Mouse (Mus musculus) 3T3-L1 (cell line): ENCODE measurements around the gene Fgfr4.

Experiments
- DNase-seq: peaks from one replicate; pipeline ENCODE4 v3.0.0-alpha.2; 2015; ENCODE audit warnings: low read depth, low spot score

Gene Fgfr4

GRCm38 (mm10) chr13:55209649-55210192 lies 57.3 kb downstream of the Fgfr4 start, which contains the start of gene Nsd1:
Nsd1 (plus strand) TSS chr13:55209782.
- DNase-seq: no peak

- no peak for DNase-seq
Observed at GRCm38 (mm10) chr13:55210193-55210970, 57.9 kb downstream of the Fgfr4 start.

- no peak for DNase-seq
Observed at GRCm38 (mm10) chr13:55210971-55211220, 58.5 kb downstream of the Fgfr4 start.

DNA sequence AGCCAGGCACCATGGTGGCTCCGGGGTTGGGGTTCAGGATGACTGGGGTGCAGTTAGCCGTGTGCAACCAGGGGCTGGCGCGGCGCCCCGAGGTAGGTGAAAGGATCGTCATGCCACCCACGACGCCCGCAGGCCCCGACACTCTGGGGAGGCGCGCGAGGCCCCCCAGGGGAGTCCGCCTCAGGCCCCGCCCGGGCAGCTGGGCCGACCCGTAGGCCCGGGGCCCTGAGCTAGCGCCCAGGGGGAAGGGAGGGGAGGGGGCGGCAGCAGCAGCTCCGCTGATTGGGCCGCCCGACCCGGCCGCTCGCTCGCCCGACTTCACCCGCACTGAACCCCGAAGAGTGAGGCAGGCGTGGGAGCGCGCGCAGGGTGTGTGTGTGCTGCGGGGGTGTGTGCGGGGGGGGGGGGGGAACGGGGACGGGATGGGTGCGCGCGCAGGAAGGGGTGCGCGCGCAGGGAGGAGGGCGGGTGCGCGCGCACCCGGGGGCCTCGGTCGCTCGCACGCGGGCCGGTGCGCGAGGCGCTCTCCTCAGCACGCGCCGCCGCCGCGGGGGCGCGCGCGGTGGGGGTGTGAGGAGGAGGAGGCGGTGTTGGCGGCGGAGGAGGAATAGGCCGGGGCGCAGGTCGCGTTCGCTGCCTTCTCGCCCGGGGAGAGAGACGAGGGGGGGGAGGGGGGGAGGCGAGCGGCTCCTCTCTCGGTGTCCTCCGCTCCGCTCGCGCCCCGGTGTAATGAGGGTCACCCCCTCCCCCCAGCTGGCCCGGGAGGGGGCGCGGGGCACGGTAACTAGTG lies 59.0 kb downstream of the Fgfr4 start:
- DNase-seq: no peak

DNA sequence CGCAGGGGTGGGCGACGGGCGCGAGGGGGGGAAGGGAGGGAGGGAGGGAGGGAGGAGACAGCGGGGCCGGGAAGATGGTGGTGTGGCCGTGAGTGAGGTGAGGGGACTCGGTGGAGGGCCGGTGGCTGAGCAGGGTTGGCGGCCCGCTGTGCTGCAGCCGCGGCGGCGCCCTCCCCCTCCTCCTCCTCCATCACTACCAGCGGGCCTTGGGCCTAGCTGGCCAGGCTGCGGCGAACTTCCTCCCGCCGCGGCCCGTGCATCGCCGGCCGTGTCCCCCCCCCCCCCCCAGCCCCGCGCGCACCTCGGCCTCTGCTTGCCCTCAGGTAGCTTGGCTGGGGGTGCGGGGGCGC lies 59.5 kb downstream of the Fgfr4 start:
- peak; percentile 33 for DNase-seq

DNA sequence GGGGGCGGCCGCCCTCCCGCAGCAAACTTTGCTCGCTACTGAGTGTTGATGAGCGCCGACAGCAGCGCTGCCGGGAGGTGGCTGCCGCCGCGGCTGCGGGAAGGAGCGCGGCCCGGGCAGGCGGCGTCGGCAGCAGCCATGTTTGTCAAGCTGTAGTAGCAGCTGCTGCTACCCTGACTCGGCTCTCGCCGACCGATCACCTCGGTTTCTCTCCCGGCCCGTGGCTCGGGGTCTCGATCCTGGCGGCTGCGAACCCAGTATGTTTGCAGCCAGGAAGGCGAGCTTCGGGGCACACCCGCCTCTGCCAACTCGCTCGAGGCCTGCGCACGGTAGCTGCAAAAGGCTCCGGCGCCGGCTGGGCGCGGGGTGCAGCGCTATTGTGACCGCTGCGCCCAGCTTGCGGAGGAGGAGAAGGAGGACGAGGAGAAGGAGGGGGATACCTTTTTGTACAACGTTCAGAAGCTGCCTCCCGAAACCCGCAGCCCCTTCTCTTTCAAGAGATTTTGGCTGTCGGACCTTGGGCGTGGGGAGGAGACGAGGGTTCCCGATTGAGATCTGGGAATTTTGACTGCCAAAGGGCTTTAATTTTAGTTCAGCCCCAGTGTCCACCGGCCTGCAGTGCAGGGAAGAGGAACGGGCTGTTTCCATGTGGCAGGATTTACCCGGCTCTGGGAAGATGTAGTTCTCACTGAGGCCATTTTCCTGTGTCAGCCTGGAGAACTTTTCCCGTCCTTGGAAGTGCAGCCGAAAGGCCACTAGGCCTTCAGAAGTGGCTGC lies 60.1 kb downstream of the Fgfr4 start:
- peak; percentile 69 for DNase-seq

DNA sequence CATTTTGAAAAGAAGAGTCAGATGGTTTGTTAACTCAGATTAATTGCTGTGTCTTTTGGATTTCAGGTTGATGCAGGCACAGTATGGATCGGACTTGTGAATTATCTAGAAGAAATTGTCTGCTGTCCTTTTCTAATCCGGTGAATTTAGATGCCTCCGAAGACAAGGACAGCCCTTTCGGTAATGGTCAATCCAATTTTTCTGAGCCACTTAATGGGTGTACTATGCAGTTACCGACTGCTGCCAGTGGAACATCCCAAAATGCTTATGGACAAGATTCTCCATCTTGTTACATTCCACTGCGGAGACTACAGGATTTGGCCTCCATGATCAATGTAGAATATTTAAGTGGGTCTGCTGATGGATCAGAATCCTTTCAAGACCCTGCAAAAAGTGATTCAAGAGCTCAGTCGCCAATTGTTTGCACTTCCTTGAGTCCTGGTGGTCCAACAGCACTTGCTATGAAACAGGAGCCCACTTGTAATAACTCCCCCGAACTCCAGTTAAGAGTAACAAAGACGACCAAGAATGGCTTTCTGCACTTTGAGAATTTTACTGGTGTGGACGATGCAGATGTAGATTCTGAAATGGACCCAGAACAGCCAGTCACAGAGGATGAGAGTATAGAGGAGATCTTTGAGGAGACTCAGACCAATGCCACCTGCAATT lies 60.8 kb downstream of the Fgfr4 start:
- DNase-seq: no peak
